Mouse (Mus musculus) G1E-ER4 (cell line): Measurements from ENCODE around the gene Fcgrt. TPM values are rescaled to one million over a fixed set of nuclear protein-coding genes. Genes with fewer than 3 reads are reported as not detected.

Experiments
- GATA1 ChIP-seq: IDR thresholded peaks from one replicate; pipeline ENCODE4 v1.8.0; 2012; ENCODE audit warnings: low read length, inconsistent platforms
- polyA plus RNA-seq: library from polyadenylated mRNA; stranded (reverse); fragments of >175 nt; gene quantifications from 2 replicates; pipeline ENCODE4 v1.2.3, GENCODE M21; 2012

Fcgrt gene
- polyA plus RNA-seq, 1 experiment: 0.04 TPM

DNA sequence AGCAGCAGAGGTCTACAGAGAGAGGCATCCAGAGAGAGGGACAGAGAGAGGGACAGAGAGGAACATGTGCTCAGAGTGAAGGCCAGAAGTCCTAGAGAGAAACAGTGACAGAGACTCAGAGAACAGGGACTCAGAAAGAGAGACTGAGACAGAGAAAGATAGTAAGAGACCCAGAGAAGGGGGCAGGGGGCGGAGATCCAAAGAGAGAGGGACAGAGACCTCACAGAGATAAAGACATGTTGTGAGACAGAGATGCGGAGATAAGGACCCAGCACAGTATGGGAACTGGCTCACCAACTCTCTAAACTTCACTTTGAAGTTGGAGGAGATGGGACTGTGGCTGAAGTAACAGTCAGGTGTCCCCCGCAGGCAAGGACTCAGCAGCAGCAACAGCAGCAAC lies 31.7 kb upstream of the Fcgrt start:
- TF ChIP-seq GATA1: peak; percentile 81

DNA sequence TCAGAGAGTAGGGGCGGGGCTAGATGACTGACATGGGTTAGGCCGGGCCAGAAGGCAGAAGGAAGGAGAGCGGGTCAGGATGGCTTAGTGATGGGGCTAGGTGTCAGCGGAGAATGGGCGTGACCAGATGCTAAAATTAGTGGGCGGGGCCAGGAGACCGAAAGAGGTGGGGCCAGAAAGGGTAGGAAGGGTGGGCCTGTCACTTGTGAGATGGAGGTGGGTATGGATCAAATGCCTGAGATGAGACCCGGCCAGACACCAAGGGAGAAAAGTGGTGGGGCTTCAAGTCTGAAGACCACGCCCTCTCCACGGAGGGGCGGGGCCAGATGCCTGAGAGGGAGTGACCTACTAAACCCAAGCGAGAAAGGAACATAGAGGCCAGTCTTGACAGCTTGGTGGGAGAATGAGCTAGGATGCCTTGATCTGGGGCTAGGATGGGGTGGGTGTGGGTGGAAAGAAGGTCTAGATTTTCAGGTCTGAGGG lies 30.9 kb upstream of the Fcgrt start:
- no peak for TF ChIP-seq GATA1

DNA sequence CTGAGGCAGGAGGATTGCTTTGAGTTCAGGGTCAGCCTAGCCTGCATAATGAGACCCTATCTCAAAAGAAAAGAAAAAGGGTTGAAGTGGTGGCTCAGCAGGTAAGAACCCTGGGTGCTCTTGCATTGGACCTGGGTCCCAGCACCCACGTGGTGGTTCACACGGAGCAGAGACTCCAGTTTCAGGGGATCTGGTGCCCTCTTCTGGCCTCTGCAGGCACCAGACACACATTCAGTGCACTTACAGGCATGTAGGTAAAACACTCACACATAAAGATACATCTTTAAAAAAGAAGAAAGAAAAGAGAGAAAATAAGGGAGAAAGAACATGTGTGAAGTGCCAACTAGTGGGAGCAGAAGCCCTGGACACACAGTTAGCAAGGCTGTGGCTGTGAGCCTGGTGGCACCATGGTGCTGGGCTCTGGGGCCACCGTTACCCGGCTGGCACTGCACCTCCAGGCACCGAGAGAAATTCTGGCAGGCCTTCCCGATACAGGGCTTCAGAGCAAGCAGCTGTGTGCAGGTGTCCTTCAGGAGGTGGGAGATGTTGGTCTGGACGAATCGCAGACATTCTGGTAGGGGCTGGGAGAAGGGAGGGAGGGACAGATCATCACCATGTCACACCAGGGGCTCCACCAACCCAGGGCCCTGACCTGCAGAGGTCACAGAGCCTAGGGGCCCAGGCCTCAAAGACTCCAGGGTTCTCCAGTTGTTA lies 30.0 kb upstream of the Fcgrt start:
- no peak for TF ChIP-seq GATA1

DNA sequence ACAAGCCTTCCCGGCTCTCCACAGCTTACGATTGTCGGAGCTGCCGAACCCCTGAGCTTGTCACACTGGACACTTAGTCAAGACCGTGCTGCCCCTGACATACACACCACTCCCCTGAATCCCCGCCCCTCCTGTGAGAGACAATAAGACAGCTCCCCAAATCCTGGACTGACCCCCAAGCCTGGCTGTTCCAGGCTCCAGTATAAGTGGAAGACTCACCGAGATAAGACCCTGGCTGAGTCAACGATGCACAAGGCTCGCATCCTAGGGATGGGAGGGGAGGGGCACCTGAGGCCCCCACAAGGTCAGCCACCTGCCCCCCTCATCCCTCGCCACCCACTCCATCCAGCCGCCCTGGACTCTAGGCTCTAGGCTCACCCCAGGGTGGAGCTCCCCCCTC lies 28.2 kb upstream of the Fcgrt start:
- TF ChIP-seq GATA1: no peak

DNA sequence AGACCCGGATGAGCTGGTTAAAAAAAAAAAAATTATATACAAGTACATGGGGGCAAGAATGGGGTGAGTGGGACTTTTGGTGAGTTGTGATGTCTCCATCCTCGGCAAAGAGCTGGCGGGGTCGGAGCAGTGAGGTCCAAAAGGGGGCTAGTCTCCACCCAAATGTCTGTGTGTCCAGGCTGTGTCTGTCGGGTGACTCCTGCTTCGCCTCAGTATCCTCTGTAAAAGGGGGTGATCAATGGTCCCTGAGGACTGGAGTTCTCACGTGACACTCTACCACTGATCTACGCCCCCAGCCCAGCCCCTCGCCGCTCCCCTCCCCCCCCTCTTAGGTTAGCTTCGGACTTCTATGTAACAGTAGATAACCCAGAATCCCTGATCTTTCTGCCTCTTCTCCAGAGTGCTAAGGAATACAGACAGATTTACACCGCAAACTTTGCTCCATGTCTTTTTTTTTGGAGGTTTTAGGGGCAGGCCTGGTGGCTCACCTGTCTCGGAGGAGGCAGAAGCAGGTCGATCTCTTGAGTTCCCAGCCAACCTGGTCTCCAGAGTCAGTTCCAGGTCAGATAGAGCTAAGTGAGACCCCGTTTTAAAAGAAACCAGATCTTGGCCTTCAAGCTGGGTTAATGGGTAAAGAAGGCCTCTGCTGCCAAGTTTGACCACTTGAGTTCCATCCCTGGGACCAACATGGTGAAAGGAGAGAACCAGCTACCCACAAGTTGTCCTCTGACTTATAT lies 26.3 kb upstream of the Fcgrt start:
- TF ChIP-seq GATA1: no peak

DNA sequence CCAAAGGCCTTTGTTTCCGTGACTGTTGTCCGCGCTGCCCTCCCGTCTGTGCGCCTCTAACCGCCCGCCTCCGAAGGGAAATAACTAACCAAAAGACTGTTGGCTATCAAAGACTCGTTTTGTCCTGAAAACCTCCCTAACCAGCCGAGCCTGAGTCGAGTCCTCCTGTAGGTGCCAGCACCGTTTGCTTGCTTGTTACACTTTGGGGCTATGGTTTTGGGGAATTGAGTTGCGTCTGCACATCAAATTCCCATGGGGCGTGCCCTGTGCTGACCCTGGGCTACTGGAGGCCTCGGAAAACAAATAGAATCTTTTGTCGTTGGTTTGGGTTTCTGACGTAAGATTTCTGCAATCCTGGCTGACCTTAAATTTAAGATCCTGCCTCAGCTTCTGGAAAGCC lies 25.7 kb upstream of the Fcgrt start:
- no peak for TF ChIP-seq GATA1

DNA sequence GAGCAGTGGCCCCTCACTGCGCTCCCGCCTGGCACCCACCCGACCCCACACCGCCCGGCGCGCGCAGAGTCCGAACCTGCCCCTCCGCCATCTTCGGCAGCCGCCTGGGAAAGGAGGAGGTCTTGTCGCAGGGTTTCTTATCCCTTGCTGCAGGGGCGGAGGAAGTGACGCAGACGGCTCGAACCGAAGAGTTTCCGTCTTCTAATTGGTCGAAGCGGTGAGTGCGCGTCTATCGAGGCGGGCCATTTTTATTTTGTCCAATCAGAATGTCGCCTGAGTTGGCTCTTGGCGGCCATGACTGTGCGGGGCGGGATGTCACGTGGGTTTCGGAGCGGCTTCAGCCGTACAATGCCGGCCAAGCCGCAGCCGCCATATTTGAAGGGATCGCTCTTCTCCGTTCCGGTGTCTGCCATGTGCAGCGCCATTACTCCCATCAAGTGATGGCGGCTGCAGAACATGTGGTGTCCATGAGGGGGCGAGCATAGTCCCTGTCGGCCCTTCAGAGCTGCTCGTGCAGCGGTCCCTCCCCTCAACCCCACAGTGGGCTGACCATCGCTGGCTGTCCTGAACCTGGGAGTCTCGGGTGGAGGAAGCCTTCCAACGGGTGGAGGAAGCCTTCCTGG lies 25.1 kb upstream of the Fcgrt start, which contains the start of gene Rpl13a:
Rpl13a (minus strand) TSS at position 138 of the 623 bp plus-strand sequence.
- no peak for TF ChIP-seq GATA1

DNA sequence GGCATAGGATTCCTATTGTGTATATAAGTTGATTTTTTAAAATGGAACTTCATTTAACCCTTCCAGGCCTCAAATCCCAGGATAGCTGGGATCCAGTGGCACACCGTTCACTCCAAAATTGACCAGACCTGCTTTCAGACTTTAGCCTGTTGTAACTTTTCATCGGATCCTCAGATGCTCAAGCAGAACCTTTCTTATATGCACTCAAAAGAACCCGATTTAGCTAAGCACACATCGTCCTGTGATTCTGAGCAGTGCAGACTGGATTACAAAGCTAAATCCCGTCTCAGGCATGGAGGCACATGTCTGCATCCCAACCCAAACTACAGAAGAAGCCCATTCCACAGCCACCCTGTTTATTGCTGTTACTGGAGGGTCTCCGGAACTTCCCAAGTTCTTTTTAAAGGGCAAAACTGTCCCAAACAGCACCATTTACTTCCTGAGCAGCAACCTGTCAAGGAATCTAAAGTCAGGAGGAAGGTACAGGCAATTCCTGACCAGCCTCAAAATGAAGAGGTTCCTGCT lies 24.1 kb upstream of the Fcgrt start:
- no peak for TF ChIP-seq GATA1

DNA sequence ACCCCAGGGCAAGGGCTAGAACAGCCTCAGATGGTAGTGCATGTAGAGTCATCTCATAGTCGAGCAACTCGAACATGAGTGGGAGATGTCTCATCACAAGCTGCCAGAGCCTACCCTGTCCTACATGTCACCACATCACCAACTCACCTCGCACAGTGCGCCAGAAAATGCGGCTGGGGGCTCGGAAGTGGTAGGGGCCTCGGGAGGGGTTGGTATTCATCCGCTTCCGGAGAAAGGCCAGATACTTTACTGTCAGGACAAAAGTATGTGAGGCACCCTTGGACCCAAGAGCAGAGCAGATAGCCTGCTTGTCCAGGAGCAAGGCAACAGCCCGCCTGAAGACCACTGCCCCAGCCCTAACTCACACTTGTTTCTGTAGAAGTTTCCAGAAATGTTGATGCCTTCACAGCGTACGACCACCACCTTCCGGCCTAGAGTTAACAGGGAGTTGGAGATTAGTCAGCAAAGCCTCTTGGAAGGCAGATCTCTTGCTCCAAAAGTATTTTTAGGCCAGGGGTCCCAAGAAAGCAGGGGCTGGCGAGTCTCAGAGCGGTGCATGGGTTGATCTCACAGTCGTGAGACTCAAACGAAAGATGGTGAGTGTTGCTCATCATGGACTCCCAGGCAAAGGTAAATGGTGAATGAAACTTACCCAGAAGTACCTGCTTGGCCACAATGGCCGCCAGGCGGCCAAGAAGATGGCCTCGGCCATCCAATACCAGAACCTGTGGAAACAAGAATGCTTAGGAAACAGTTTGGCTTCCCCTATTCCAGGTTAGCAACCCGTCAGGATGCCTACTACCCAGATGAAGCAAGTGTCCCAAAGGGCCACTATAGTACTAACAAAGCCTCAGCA lies 23.4 kb upstream of the Fcgrt start:
- TF ChIP-seq GATA1: no peak

DNA sequence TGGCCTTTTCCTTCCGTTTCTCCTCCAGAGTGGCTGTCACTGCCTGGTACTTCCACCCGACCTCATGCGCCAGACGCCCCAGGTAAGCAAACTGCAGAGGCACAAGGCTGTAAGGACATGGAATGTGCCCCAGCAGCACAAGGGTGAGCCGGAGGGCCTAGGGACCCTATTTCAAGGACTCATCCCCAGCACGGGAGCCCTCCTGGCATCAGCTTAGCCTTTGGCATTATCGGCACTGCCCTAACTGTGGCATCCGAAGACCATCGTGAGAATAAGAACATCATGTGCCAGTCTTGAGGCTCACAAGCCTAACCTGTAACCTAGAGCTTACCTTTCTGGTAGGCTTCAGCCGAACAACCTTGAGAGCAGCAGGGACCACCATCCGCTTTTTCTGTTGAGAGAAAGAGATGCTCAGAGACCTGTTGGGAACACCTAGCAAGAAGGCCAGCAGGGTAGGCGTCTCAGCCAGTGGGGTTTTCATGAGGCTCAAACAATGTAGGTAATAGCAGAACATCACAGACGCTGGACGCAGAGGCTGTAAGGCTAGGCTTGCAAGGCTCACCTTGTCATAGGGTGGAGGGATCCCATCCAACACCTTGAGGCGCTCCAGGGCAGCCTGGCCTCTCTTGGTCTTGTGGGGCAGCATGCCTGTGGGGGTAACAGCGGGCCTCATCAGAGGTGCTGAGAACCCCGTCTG lies 22.6 kb upstream of the Fcgrt start:
- no peak for TF ChIP-seq GATA1

DNA sequence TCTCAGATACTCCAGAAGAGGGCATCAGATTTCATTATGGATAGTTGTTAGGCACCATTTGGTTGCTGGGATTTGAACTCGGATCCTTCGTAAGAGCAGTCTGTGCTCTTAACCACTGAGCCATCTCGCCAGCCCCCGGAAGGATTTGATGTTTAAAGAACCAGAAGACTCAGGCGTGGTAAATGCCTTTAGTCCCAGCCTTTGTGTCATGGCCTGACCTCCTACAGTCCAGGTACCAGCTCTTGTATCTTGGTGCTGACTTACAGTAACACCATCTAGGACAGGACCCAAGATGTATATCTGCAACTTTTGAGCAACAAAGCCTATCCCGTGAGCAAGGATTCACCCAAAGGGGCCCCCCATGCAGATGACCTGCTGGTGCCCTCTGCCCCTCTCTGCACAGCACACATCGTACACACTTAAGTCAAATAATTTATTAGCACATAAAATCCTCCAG lies 21.5 kb upstream of the Fcgrt start:
- no peak for TF ChIP-seq GATA1

DNA sequence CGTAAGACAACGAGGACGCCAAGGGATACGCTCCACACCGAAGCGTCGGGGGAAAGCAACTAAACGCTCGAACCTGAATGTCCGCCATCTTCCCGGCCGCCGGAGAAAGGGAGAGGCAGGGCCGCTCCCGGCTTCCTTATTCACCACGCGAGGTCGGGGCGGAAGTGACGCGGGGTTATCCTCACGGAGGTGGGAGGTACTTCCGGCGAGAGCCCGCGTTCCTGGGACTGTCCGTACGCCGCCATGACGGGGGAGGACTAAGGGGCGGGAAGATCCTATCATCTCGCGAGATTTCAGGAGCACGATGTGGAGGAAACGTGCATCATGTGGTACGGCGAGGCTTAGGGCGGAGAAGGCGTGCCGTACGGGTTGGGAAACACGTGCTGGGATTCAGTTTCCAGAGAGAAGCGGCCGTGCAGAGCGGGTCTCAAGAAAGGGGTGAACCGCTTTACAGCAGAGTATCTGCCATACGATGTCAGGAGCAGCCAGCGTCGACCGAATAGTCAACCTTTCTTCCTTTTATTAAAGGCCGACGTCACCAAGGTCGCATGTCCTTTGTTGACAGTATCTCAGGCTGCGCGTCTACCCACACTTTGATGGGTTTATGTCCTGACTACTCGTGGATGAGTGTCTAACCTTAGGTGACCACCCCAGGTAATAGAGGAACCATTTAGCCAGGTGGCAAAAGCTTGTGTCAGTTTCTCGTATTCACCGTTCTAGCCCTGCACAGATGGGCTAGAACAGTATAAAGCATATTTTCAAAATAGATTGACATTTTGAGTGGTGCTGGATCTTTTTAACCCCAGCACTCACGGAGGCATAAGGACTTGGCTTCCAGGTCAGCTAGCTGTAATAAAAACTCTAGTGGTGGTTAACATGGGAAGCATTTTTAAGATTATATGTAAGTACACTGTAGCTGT lies 20.8 kb upstream of the Fcgrt start, which contains the start of gene Rps11:
Rps11 (minus strand) TSS at position 216 of the 920 bp plus-strand sequence.
- no peak for TF ChIP-seq GATA1

DNA sequence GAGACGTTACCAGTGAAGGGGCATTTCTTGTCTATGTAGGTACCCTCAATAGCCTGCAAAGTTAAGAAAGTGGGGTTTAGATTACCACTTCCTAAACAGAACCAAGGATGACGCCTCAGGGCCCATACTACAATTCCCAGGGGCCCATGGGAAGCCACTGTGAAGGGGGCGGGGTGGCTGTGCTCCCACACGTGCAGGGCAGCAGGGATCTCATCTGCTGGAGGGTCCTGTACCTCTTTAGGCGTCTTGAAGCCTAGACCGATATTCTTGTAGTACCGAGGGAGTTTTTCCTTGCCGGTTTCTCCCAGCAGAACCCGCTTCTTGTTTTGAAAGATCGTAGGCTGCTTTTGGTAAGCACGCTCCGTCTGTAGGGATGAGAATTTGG lies 19.5 kb upstream of the Fcgrt start:
- no peak for TF ChIP-seq GATA1
